Comparison of ENCODE assay signal across 20 mouse cellular contexts in genomic region chr1:107127453-107127852, GRCm38 (mm10). TPM values are rescaled to one million over a fixed set of nuclear protein-coding genes. Genes with fewer than 3 reads are reported as not detected.
DNase-seq lines count a peak whose midpoint lies in the region; ATAC-seq and TF ChIP-seq lines count a peak whose summit lies in the region.
"Not testable (repeated sequence)": the region's sequence is repeated elsewhere in the genome, so short reads cannot be mapped to it uniquely, and the experiment has no call there.
"Had no signal": no experiment of that assay in that cellular context is flagged by ENCODE, and none has a peak within 500 bp of the region (broad histone marks: within the 10 kb centered on the region; RNA-seq: fewer than 3 reads in every experiment).

No protein-coding gene starts in this region.

- not testable (repeated sequence) for H3K9me3 ChIP-seq in forebrain, postnatal 0 days (ENCODE audit: low read length); hindbrain, embryonic 11.5 days (ENCODE audit: control insufficient read depth, low read length)

- not testable (repeated sequence) for H3K27ac ChIP-seq in forebrain, postnatal 0 days (ENCODE audit: low read depth, low read length); hindbrain, embryonic 11.5 days (ENCODE audit: low read depth, low read length); left cerebral cortex, adult 2 months

- intact Hi-C loops in left cerebral cortex, adult 2 months (cut with DNase I): loop anchor here (2.0 kb wide), 1 partner anchor 435 kb away; no protein-coding TSS in a partner anchor

- H3K4me2 ChIP-seq in forebrain, postnatal 0 days (ENCODE audit: low read depth); hindbrain, embryonic 11.5 days (replicated peaks; ENCODE audit: low read depth, low read length): not testable (repeated sequence)

- not testable (repeated sequence) for H3K4me3 ChIP-seq in forebrain, postnatal 0 days (ENCODE audit: low read depth, low read length); hindbrain, embryonic 11.5 days (ENCODE audit: low read depth, low read length); left cerebral cortex, adult 2 months

- H3K27me3 ChIP-seq in forebrain, postnatal 0 days (ENCODE audit: insufficient read depth, low read length); hindbrain, embryonic 11.5 days (ENCODE audit: control insufficient read depth, insufficient read depth, low read length): not testable (repeated sequence)

- not testable (repeated sequence) for H3K4me1 ChIP-seq in forebrain, postnatal 0 days (ENCODE audit: insufficient read depth); hindbrain, embryonic 11.5 days (replicated peaks; ENCODE audit: control insufficient read depth, insufficient read depth, low read length)

- not testable (repeated sequence) for H3K36me3 ChIP-seq in forebrain, postnatal 0 days (ENCODE audit: insufficient read depth); hindbrain, embryonic 11.5 days (ENCODE audit: control insufficient read depth, insufficient read depth, low read length)

- not testable (repeated sequence) for ATAC-seq in forebrain, postnatal 0 days
- ATAC-seq in hindbrain, embryonic 11.5 days (ENCODE audit: low FRiP score): 0 out of 2 replicates have a peak, but pooled peaks have one; percentile 35

- peak; percentile 56 for TF ChIP-seq CTCF in forebrain, postnatal 0 days (IDR thresholded peaks at IDR 0.05; ENCODE audit: low read depth)
- TF ChIP-seq CTCF in left cerebral cortex, adult 2 months (IDR thresholded peaks at IDR 0.05): peak; percentile 53

- not testable (repeated sequence) for H3K9ac ChIP-seq in forebrain, postnatal 0 days; hindbrain, embryonic 11.5 days (ENCODE audit: low read depth, low read length)

- peak; percentile 2 for DNase-seq in A20 (ENCODE audit: low read depth, low spot score)
- DNase-seq in adipocyte (ENCODE audit: low spot score): peak; percentile 3
- DNase-seq in forebrain, postnatal 0 days: peak; percentile 0
- not testable (repeated sequence) for DNase-seq in hindbrain, embryonic 11.5 days (ENCODE audit: low spot score)
- DNase-seq in kidney, postnatal 4 days: peak; percentile 4 to 16
- peak; percentile 14 to 20 for DNase-seq in left cerebral cortex, adult 2 months (ENCODE audit: extremely low spot score in 1 of 2, low spot score in 2 of 2)
- DNase-seq in lung, postnatal 36 days: peak; percentile 20
- peak; percentile 39 to 49 for DNase-seq in right cerebral cortex, adult 2 months (ENCODE audit: low spot score in 2 of 2)

RNA-seq across cellular contexts. Expression of gene Serpinb3d, which starts 44.1 kb away (rescaled TPM):
- not detected in 2 replicates for total RNA-seq in forebrain, postnatal 0 days (2014; rRNA removed)
- 0.12 TPM in 1 of 2 replicates, not detected in the other for polyA plus RNA-seq in forebrain, postnatal 0 days (2015; fragmentation: Nextera tagmentation; extraction: Ambion mirVana)
- polyA plus RNA-seq in hindbrain, embryonic 11.5 days (2014; fragmentation: Nextera tagmentation; extraction: Ambion mirVana): not detected in 2 replicates
- not detected for total RNA-seq in left cerebral cortex, adult 2 months (2021)
- total RNA-seq: adrenal gland, postnatal 4 days had no signal
- polyA plus RNA-seq: embryonic facial prominence, embryonic 14.5 days; forebrain, embryonic 10.5 days; gonadal fat pad, adult 2 months; heart, embryonic 14.5 days; hindbrain, embryonic 12.5 days; intestine, embryonic 15.5 days; large intestine, adult 2 months; limb, embryonic 11.5 days; liver, embryonic 13.5 days; midbrain, embryonic 14.5 days; urinary bladder, adult 2 months had no signal
